Mouse (Mus musculus) MEL (cell line): ENCODE results near the gene Igfbp2. TPM values are rescaled to one million over a fixed set of nuclear protein-coding genes. Genes with fewer than 3 reads are reported as not detected.

Experiments
- DNase-seq: peaks from one replicate; pipeline ENCODE4 v3.0.0; 2011; ENCODE audit warnings: low read depth, low spot score
- H3K27ac ChIP-seq: 2 replicates; pipeline ENCODE4 v1.5.1; 2012; ENCODE audit warnings: low read depth, mild to moderate bottlenecking, control low read depth, low read length, moderate library complexity; ENCODE audit not compliant: control insufficient read depth
- H3K27me3 ChIP-seq, 2 experiments: fragments of 150-350 bp in 1 of 2; sonication (generic) in 1 of 2; 2 replicates each; pipeline ENCODE4 v1.6.1; 2012; ENCODE audit warnings: low read length in 2 of 2, mild to moderate bottlenecking in 2 of 2, improper control_type of control experiment in 1 of 2, moderate library complexity in 1 of 2; ENCODE audit not compliant: insufficient read depth in 2 of 2, control insufficient read depth in 1 of 2
- H3K36me3 ChIP-seq, 2 experiments: 2 replicates each; pipeline ENCODE4 v1.6.1; 2012 to 2014; ENCODE audit warnings: low read length in 2 of 2, improper control_type of control experiment in 1 of 2, inconsistent platforms in 1 of 2, mild to moderate bottlenecking in 1 of 2; ENCODE audit not compliant: insufficient read depth in 2 of 2, control insufficient read depth in 1 of 2
- H3K4me1 ChIP-seq, 2 experiments: fragments of 150-350 bp in 1 of 2; sonication (generic) in 1 of 2; 2 replicates each; pipeline ENCODE4 v1.6.1; 2012; ENCODE audit warnings: low read length in 2 of 2, improper control_type of control experiment in 1 of 2, mild to moderate bottlenecking in 1 of 2; ENCODE audit not compliant: insufficient read depth in 2 of 2, control insufficient read depth in 1 of 2
- H3K4me3 ChIP-seq, 2 experiments: fragments of 150-350 bp in 1 of 2; sonication (generic) in 1 of 2; 2 replicates each; pipeline ENCODE4 v1.5.1; 2012; ENCODE audit warnings: low read depth in 2 of 2, low read length in 2 of 2, mild to moderate bottlenecking in 2 of 2, moderate library complexity in 2 of 2, control low read depth in 1 of 2, improper control_type of control experiment in 1 of 2; ENCODE audit not compliant: control insufficient read depth in 1 of 2, insufficient read depth in 1 of 2
- H3K79me2 ChIP-seq: 2 replicates; pipeline ENCODE4 v1.6.1; 2012; ENCODE audit warnings: mild to moderate bottlenecking, low read length, moderate library complexity; ENCODE audit not compliant: control insufficient read depth, poor library complexity, insufficient read depth
- H3K9ac ChIP-seq: 2 replicates; pipeline ENCODE4 v1.6.1; 2012; ENCODE audit warnings: low read depth, mild to moderate bottlenecking, control low read depth, low read length, moderate library complexity; ENCODE audit not compliant: control insufficient read depth, poor library complexity, severe bottlenecking
- H3K9me3 ChIP-seq: fragments of 150-350 bp; sonication (generic); replicated peaks from 2 replicates; pipeline ENCODE4 v1.6.1; 2012; ENCODE audit warnings: mild to moderate bottlenecking, low read length, improper control_type of control experiment, moderate library complexity; ENCODE audit not compliant: insufficient read depth
- BHLHE40 ChIP-seq: IDR thresholded peaks from 2 replicates; pipeline ENCODE4 v1.6.1; 2012; ENCODE audit warnings: low read depth, mild to moderate bottlenecking, inconsistent platforms, low read length, improper control_type of control experiment, borderline replicate concordance
- CHD1 ChIP-seq: IDR thresholded peaks from 2 replicates; pipeline ENCODE4 v1.6.1; 2012; ENCODE audit warnings: low read depth, mild to moderate bottlenecking, inconsistent platforms, low read length, improper control_type of control experiment
- ETS1 ChIP-seq: IDR thresholded peaks from 2 replicates; pipeline ENCODE4 v1.6.1; 2012; ENCODE audit warnings: low read depth, mild to moderate bottlenecking, inconsistent platforms, low read length, improper control_type of control experiment, moderate library complexity
- GABPA ChIP-seq: IDR thresholded peaks from 2 replicates; pipeline ENCODE4 v1.6.1; 2012; ENCODE audit warnings: low read depth, mild to moderate bottlenecking, inconsistent platforms, low read length, improper control_type of control experiment, moderate library complexity
- GATA1 ChIP-seq: IDR thresholded peaks from 2 replicates; pipeline ENCODE4 v1.6.1; 2011; ENCODE audit warnings: low read depth, low read length, improper control_type of control experiment
- JUND ChIP-seq: IDR thresholded peaks from 2 replicates; pipeline ENCODE4 v1.6.1; 2011; ENCODE audit warnings: low read depth, mild to moderate bottlenecking, improper control_type of control experiment, low read length
- KAT2A ChIP-seq: conservative IDR thresholded peaks from 2 replicates; pipeline ENCODE4 v1.6.1; 2012; ENCODE audit warnings: low read depth, low read length, improper control_type of control experiment, inconsistent platforms
- MAZ ChIP-seq: IDR thresholded peaks from 2 replicates; pipeline ENCODE4 v1.6.1; 2012; ENCODE audit warnings: low read depth, mild to moderate bottlenecking, inconsistent platforms, low read length, improper control_type of control experiment
- MEF2A ChIP-seq: IDR thresholded peaks from 2 replicates; pipeline ENCODE4 v1.6.1; 2014; ENCODE audit warnings: low read depth, mild to moderate bottlenecking, inconsistent platforms, low read length, improper control_type of control experiment; ENCODE audit not compliant: poor library complexity, insufficient replicate concordance, severe bottlenecking; ENCODE audit errors: extremely low read depth
- MXI1 ChIP-seq: IDR thresholded peaks from 2 replicates; pipeline ENCODE4 v1.6.1; 2011; ENCODE audit warnings: mild to moderate bottlenecking, low read depth, low read length, improper control_type of control experiment
- MYC ChIP-seq: IDR thresholded peaks from 2 replicates; pipeline ENCODE4 v1.6.1; 2011; ENCODE audit warnings: low read depth, mild to moderate bottlenecking, low read length, improper control_type of control experiment, moderate library complexity
- NELFE ChIP-seq: IDR thresholded peaks from 2 replicates; pipeline ENCODE4 v1.6.1; 2011; ENCODE audit warnings: low read depth, low read length, improper control_type of control experiment
- NRF1 ChIP-seq: IDR thresholded peaks from 2 replicates; pipeline ENCODE4 v1.6.1; 2014; ENCODE audit warnings: low read depth, mild to moderate bottlenecking, inconsistent platforms, low read length, improper control_type of control experiment, moderate library complexity; ENCODE audit not compliant: poor library complexity, insufficient read depth, severe bottlenecking
- POLR2AphosphoS2 ChIP-seq: IDR thresholded peaks from 2 replicates; pipeline ENCODE4 v1.6.1; 2011; ENCODE audit warnings: low read length, improper control_type of control experiment
- POLR2AphosphoS5 ChIP-seq: IDR thresholded peaks from 2 replicates; pipeline ENCODE4 v1.6.1; 2012; ENCODE audit warnings: low read depth, borderline replicate concordance, mild to moderate bottlenecking, inconsistent platforms, low read length, moderate library complexity, mixed read lengths
- RAD21 ChIP-seq: IDR thresholded peaks from 2 replicates; pipeline ENCODE4 v1.6.1; 2011; ENCODE audit warnings: mild to moderate bottlenecking, low read depth, low read length, improper control_type of control experiment
- TAL1 ChIP-seq: IDR thresholded peaks from 2 replicates; pipeline ENCODE4 v1.6.1; 2012; ENCODE audit warnings: mild to moderate bottlenecking, inconsistent platforms, low read length, moderate library complexity, mixed read lengths
- TCF12 ChIP-seq: IDR thresholded peaks from 2 replicates; pipeline ENCODE4 v1.6.1; 2014; ENCODE audit warnings: low read depth, mild to moderate bottlenecking, inconsistent platforms, low read length, improper control_type of control experiment, moderate library complexity
- UBTF ChIP-seq: IDR thresholded peaks from 2 replicates; pipeline ENCODE4 v1.6.1; 2012; ENCODE audit warnings: low read depth, mild to moderate bottlenecking, inconsistent platforms, low read length, improper control_type of control experiment, moderate library complexity, borderline replicate concordance; ENCODE audit not compliant: insufficient read depth
- USF1 ChIP-seq: IDR thresholded peaks from 2 replicates; pipeline ENCODE4 v1.6.1; 2014; ENCODE audit warnings: low read depth, mild to moderate bottlenecking, inconsistent platforms, low read length, improper control_type of control experiment, moderate library complexity
- USF2 ChIP-seq, 2 experiments: IDR thresholded peaks; 2 replicates each; pipeline ENCODE4 v1.6.1; 2011 to 2012; ENCODE audit warnings: improper control_type of control experiment in 2 of 2, low read length in 2 of 2, borderline replicate concordance in 1 of 2, inconsistent platforms in 1 of 2, low read depth in 1 of 2, mild to moderate bottlenecking in 1 of 2; ENCODE audit not compliant: insufficient read depth in 1 of 2
- ZMIZ1 ChIP-seq: IDR thresholded peaks from 2 replicates; pipeline ENCODE4 v1.6.1; 2012; ENCODE audit warnings: low read depth, mild to moderate bottlenecking, inconsistent platforms, low read length, improper control_type of control experiment, moderate library complexity
- ZNF384 ChIP-seq: IDR thresholded peaks from 2 replicates; pipeline ENCODE4 v1.6.1; 2012; ENCODE audit warnings: low read depth, mild to moderate bottlenecking, inconsistent platforms, low read length, improper control_type of control experiment
- polyA plus RNA-seq, 2 experiments: library from polyadenylated mRNA; stranded (reverse) in 1 of 2; unstranded in 1 of 2; fragments of >175 nt in 1 of 2; fragments of >200 nt in 1 of 2; gene quantifications; 2 replicates each; pipeline versions ENCODE4 v1.2.1 to v1.2.4; 2012; ENCODE audit warnings: low replicate concordance in 2 of 2, low read depth in 1 of 2; ENCODE audit not compliant: insufficient read length in 2 of 2, insufficient read depth in 1 of 2, missing spikeins in 1 of 2
- total RNA-seq: library from RNA; depleted of rRNA; stranded (reverse); fragments of 300-350 nt; gene quantifications from 2 replicates; pipeline ENCODE4 v1.2.3, GENCODE M21; 2012

Igfbp2 gene
- total and polyA plus RNA-seq, 3 experiments: not detected

DNA sequence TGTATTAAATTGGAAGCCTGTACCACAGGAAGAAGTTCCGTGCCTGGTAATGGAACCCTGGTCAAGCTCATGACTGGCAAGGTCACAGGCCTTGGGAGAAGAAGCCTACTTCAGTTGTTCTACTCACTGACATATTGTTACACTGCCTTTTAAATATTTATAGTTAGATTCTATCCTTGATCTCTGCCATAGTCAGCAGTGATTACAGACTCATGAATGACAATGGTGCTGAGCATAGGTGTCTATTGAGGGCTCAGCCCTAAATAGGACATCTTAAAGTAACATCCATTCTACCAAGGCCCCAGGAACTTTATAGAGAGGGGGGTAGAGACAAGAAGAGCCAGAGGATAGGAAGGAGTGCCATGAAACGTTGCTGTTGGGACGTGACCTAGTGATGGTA, 13.2 kb upstream of the Igfbp2 start:
- H3K36me3 ChIP-seq: no peaks in the 10 kb centered on the region
- no peak overlapping the region for H3K27ac ChIP-seq
- DNase-seq: no peak
- no peak overlapping the region for H3K4me3 ChIP-seq
- H3K9me3 ChIP-seq: no peaks in the 10 kb centered on the region
- H3K79me2 ChIP-seq: no peaks in the 10 kb centered on the region
- no peak overlapping the region for H3K9ac ChIP-seq
- no peaks in the 10 kb centered on the region for H3K27me3 ChIP-seq
- no peaks in the 10 kb centered on the region for H3K4me1 ChIP-seq
- TF ChIP-seq NRF1 (no peak), RAD21 (no peak), CHD1 (no peak), GABPA (no peak), ZNF384 (no peak), USF2 (IDR thresholded peaks at IDR 0.05; ENCODE audit: borderline replicate concordance in 1 of 2, insufficient read depth in 1 of 2, low read depth in 1 of 2, low read length in 2 of 2) (no peak), GATA1 (no peak), USF1 (no peak), MXI1 (no peak), MEF2A (no peak), MYC (no peak), NELFE (no peak), KAT2A (no peak), UBTF (no peak), POLR2AphosphoS5 (no peak), ETS1 (no peak), ZMIZ1 (no peak), MAZ (no peak), JUND (no peak)

DNA sequence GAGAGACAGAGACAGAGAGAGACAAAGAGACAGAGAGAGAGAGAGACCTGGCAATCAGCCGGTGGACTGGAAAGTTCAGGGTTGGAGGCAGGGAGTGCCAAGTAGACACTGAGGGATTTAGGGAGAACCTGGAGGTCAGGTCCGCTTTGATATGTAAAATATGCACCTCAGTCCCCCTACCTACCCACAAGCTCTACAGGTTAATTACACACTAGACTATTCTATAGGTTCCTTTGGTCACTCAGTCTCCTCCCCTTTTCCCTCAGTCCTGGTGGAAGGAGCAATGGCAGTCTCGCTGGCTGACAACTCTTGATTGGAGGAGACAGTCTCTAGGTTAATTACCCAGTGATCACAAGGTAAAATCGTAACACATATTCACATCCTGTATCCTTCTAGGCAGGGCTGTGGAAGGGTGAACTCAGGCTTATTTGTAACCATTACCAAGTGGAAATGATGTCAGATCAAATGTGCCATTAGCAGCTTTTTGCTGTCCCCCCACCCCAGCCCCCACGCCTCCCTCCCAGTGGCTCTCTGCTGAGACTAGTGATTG, 11.1 kb upstream of the Igfbp2 start:
- H3K79me2 ChIP-seq: no peaks in the 10 kb centered on the region
- no peak for DNase-seq
- H3K4me3 ChIP-seq: no peak overlapping the region
- no peaks in the 10 kb centered on the region for H3K9me3 ChIP-seq
- H3K27me3 ChIP-seq: no peaks in the 10 kb centered on the region
- H3K27ac ChIP-seq: no peak overlapping the region
- H3K36me3 ChIP-seq: no peaks in the 10 kb centered on the region
- no peaks in the 10 kb centered on the region for H3K4me1 ChIP-seq
- TF ChIP-seq POLR2AphosphoS2 (no peak), POLR2AphosphoS5 (no peak), MEF2A (no peak), BHLHE40 (no peak), ZNF384 (no peak), GABPA (no peak), TCF12 (no peak), TAL1 (no peak)
- H3K9ac ChIP-seq: no peak overlapping the region
